Mouse (Mus musculus): ENCODE results near the gene Satb2. TPM values are rescaled to one million over a fixed set of nuclear protein-coding genes. Genes with fewer than 3 reads are reported as not detected.

Satb2 gene
- total and polyA plus RNA-seq, 3 experiments: not detected

DNA sequence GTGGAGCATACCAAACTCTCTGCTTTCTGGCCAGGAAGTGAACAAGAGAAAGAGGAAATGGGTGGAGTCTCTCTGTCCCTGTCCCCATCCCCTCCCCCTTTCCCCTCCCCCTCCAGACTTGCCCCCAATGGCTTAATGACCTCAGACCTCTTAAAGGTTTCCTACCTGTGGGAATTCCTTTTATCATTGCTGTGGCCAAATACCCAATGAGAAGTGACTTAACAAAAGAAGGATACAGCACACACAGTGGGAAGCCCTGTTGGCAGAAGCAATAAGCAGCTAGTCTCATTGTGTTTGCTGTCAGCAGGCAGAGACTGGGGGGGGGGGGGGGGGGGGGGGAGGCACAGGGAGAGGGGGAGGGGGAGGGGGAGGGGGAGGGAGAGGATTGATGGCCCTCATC lies 35.4 kb upstream of the Satb2 start:
- Histone ChIP-seq H3K27ac (ENCODE audit: control insufficient read depth, low read depth, low read length) (no peak overlapping the region), H3K27me3 (ENCODE audit: control insufficient read depth in 1 of 2, insufficient read depth in 2 of 2, low read length in 2 of 2) (no peaks in the 10 kb centered on the region), H3K4me1 (ENCODE audit: control insufficient read depth in 1 of 2, insufficient read depth in 2 of 2, low read length in 2 of 2) (no peaks in the 10 kb centered on the region), H3K79me2 (ENCODE audit: control insufficient read depth, insufficient read depth, low read length, poor library complexity) (no peaks in the 10 kb centered on the region), H3K4me3 (ENCODE audit: control insufficient read depth in 1 of 2, insufficient read depth in 1 of 2, low read depth in 2 of 2, low read length in 2 of 2) (no peak overlapping the region), H3K9ac (ENCODE audit: control insufficient read depth, low read depth, low read length, poor library complexity, severe bottlenecking) (no peak overlapping the region), H3K36me3 (ENCODE audit: control insufficient read depth in 1 of 2, insufficient read depth in 2 of 2, low read length in 2 of 2) (no peaks in the 10 kb centered on the region), H3K9me3 (replicated peaks; ENCODE audit: insufficient read depth, low read length) (no peaks in the 10 kb centered on the region)
- no peak for TF ChIP-seq USF2 (IDR thresholded peaks at IDR 0.05; ENCODE audit: borderline replicate concordance in 1 of 2, insufficient read depth in 1 of 2, low read depth in 1 of 2, low read length in 2 of 2)
- TF ChIP-seq NELFE (IDR thresholded peaks at IDR 0.05; ENCODE audit: low read depth, low read length): no peak
- TF ChIP-seq UBTF (IDR thresholded peaks at IDR 0.05; ENCODE audit: borderline replicate concordance, insufficient read depth, low read depth, low read length): no peak
- no peak for TF ChIP-seq MAX (IDR thresholded peaks at IDR 0.05; ENCODE audit: low read length)
- TF ChIP-seq RCOR1 (IDR thresholded peaks at IDR 0.05; ENCODE audit: low read depth, low read length): no peak
- no peak for TF ChIP-seq POLR2A (IDR thresholded peaks at IDR 0.05; ENCODE audit: control insufficient read depth in 1 of 2, insufficient read depth in 1 of 2, low read depth in 1 of 2, low read length in 2 of 2, poor library complexity in 1 of 2)
- TF ChIP-seq ZNF384 (IDR thresholded peaks at IDR 0.05; ENCODE audit: low read depth, low read length): no peak
- no peak for TF ChIP-seq E2F4 (IDR thresholded peaks at IDR 0.05; ENCODE audit: borderline replicate concordance, low read depth, low read length)
- no peak for TF ChIP-seq SMC3 (IDR thresholded peaks at IDR 0.05; ENCODE audit: low read depth, low read length)
- no peak for TF ChIP-seq ZMIZ1 (IDR thresholded peaks at IDR 0.05; ENCODE audit: low read depth, low read length)
- no peak for TF ChIP-seq GABPA (IDR thresholded peaks at IDR 0.05; ENCODE audit: low read depth, low read length)
- no peak for TF ChIP-seq ZC3H11A (IDR thresholded peaks at IDR 0.05; ENCODE audit: low read depth, low read length)
- no peak for TF ChIP-seq GATA1 (IDR thresholded peaks at IDR 0.05; ENCODE audit: low read depth, low read length)
- TF ChIP-seq MYC (IDR thresholded peaks at IDR 0.05; ENCODE audit: low read depth, low read length): no peak
- no peak for TF ChIP-seq EP300 (IDR thresholded peaks at IDR 0.05; ENCODE audit: low read depth in 1 of 2, low read length in 2 of 2)
- TF ChIP-seq MXI1 (IDR thresholded peaks at IDR 0.05; ENCODE audit: low read depth, low read length): no peak
- DNase-seq (ENCODE audit: low read depth, low spot score): no peak

DNA sequence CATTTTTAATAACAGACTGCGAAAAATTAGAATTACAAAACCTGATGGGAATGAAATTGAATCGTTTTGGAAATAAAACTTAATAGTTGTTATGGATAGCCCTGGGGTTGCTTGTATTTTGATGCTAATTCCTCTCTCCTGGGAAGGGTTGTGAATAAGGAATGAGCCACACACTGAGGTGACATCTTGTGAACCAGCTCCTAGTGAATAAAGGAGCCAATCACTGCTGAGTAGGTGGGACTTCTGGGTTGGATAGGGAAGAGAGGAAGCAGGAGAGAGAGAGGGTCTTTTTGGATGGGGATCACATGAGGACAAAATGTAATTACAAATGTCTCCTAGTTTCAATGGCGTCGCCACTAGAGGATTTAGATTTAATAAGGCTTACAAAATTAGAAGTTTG lies 30.7 kb upstream of the Satb2 start:
- Histone ChIP-seq H3K9me3 (replicated peaks; ENCODE audit: insufficient read depth, low read length) (no peaks in the 10 kb centered on the region), H3K36me3 (ENCODE audit: control insufficient read depth in 1 of 2, insufficient read depth in 2 of 2, low read length in 2 of 2) (no peaks in the 10 kb centered on the region), H3K27ac (ENCODE audit: control insufficient read depth, low read depth, low read length) (no peak overlapping the region), H3K9ac (ENCODE audit: control insufficient read depth, low read depth, low read length, poor library complexity, severe bottlenecking) (no peak overlapping the region), H3K27me3 (ENCODE audit: control insufficient read depth in 1 of 2, insufficient read depth in 2 of 2, low read length in 2 of 2) (no peaks in the 10 kb centered on the region), H3K79me2 (ENCODE audit: control insufficient read depth, insufficient read depth, low read length, poor library complexity) (no peaks in the 10 kb centered on the region), H3K4me1 (ENCODE audit: control insufficient read depth in 1 of 2, insufficient read depth in 2 of 2, low read length in 2 of 2) (no peaks in the 10 kb centered on the region), H3K4me3 (ENCODE audit: control insufficient read depth in 1 of 2, insufficient read depth in 1 of 2, low read depth in 2 of 2, low read length in 2 of 2) (no peak overlapping the region)
- no peak for DNase-seq (ENCODE audit: low read depth, low spot score)
- TF ChIP-seq GABPA (IDR thresholded peaks at IDR 0.05; ENCODE audit: low read depth, low read length): no peak
- no peak for TF ChIP-seq MYC (IDR thresholded peaks at IDR 0.05; ENCODE audit: low read depth, low read length)
- no peak for TF ChIP-seq RCOR1 (IDR thresholded peaks at IDR 0.05; ENCODE audit: low read depth, low read length)
- no peak for TF ChIP-seq MAZ (IDR thresholded peaks at IDR 0.05; ENCODE audit: low read depth, low read length)
- no peak for TF ChIP-seq ZMIZ1 (IDR thresholded peaks at IDR 0.05; ENCODE audit: low read depth, low read length)

Data from MEL (cell line).